Mouse (Mus musculus): ENCODE measurements around the gene Clec4a3. TPM values are rescaled to one million over a fixed set of nuclear protein-coding genes. Genes with fewer than 3 reads are reported as not detected.

Clec4a3 gene
- total RNA-seq (2023), result 1 to 10 TPM; 5.5 to 9.7 TPM

GRCm38 (mm10) chr6:122952401-122952800 is at the start of gene Clec4a3:
Gene Clec4a3, plus strand, starts transcription at chr6:122952515.

GRCm38 (mm10) chr6:122921451-122921850 is 30.9 kb upstream of the Clec4a3 start, which contains the start of gene Clec4a1:
Gene Clec4a1, plus strand, starts transcription at chr6:122921848.

DNA sequence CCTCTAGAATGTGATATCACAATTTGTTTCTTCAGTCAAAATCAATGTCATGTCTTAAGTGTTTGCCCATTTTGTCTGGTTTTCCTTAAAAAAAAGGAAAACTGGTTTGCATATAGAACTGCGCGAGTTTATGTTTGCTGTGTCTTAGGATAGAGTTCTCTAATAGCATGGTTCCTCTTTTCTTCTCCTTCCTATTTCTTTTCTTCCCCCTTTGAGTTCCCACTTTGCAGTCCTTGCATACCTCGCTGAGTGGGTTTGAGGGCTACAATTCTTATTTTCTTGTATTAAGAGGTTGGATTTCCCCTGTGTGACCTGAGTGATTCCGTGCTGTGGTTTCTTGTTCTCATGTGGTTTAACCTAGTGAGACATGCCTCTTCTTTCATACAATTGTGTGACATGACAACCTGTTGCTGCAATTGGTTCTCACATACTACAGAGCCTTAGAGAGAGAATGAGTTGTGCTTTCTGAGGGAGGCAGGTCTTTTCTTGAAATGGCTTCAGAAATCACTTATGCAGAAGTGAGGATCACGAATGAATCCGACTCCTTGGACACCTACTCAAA is 37.6 kb downstream of the Clec4a3 start, which contains the start of gene Clec4a4:
Clec4a4 (plus strand) TSS at position 492 of the 562 bp plus-strand sequence.

Other genes starting within 250 kb of the Clec4a3 start
- not detected for gene Nanog, start 245.0 kb upstream of the Clec4a3 start, total RNA-seq (2023)
- 10 to 100 TPM; 45.1 to 58.4 TPM for gene Slc2a3, start 150.9 kb upstream of the Clec4a3 start, total RNA-seq (2023)
- gene Foxj2, start 132.6 kb upstream of the Clec4a3 start, total RNA-seq (2023), result 10 to 100 TPM; 55.9 to 59.4 TPM
- under 1 TPM in 1 of 2 experiments, not detected in 1; 0.17 TPM for gene C3ar1, start 96.4 kb upstream of the Clec4a3 start, total RNA-seq (2023)
- 100 to 1,000 TPM in 1 of 2 experiments, 10 to 100 TPM in 1; 92.3 to 100 TPM for gene Necap1, start 78.0 kb upstream of the Clec4a3 start, total RNA-seq (2023)
- gene Clec4a1, start 30.7 kb upstream of the Clec4a3 start, total RNA-seq (2023), result 1 to 10 TPM in 1 of 2 experiments, under 1 TPM in 1; 0.36 to 1.2 TPM
- under 1 TPM in 1 of 2 experiments, not detected in 1; 0.90 TPM for gene Clec4a4, start 37.9 kb downstream of the Clec4a3 start, total RNA-seq (2023)
- not detected for gene Clec4b1, start 97.4 kb downstream of the Clec4a3 start, total RNA-seq (2023)
- 1 to 10 TPM in 1 of 2 experiments, not detected in 1; 3.6 TPM for gene Clec4a2, start 153.9 kb downstream of the Clec4a3 start, total RNA-seq (2023)
- gene Clec4b2, start 220.4 kb downstream of the Clec4a3 start, total RNA-seq (2023), result not detected

Measured in B cell, adult 67 days (primary cell).